Mouse (Mus musculus) CH12.LX (cell line): ENCODE results near the gene Pkp4. TPM values are rescaled to one million over a fixed set of nuclear protein-coding genes. Genes with fewer than 3 reads are reported as not detected.

ENCODE experiments used
- DNase-seq: peaks from one replicate; pipeline ENCODE4 v3.0.0-alpha.2; 2013; ENCODE audit errors: extremely low read depth
- H3K27ac ChIP-seq: 2 replicates; pipeline ENCODE4 v1.5.1; 2012; ENCODE audit warnings: low read depth, mild to moderate bottlenecking, control low read depth, moderate library complexity; ENCODE audit not compliant: insufficient read depth
- H3K27me3 ChIP-seq: replicated peaks from 2 replicates; pipeline ENCODE3; 2012; ENCODE audit warnings: inconsistent platforms
- H3K36me3 ChIP-seq, 2 experiments: replicated peaks in 1 of 2; 2 replicates each; pipeline versions ENCODE3 to v1.6.1; 2012; ENCODE audit warnings: inconsistent platforms in 1 of 2, low read length in 1 of 2, mild to moderate bottlenecking in 1 of 2, mixed read lengths in 1 of 2, moderate library complexity in 1 of 2; ENCODE audit not compliant: control insufficient read depth in 1 of 2, insufficient read depth in 1 of 2
- H3K4me1 ChIP-seq, 2 experiments: 2 replicates each; pipeline ENCODE4 v1.6.1; 2012; ENCODE audit warnings: inconsistent platforms in 1 of 2, moderate library complexity in 1 of 2; ENCODE audit not compliant: insufficient read depth in 2 of 2, control insufficient read depth in 1 of 2
- H3K4me2 ChIP-seq: 2 replicates; pipeline ENCODE4 v1.6.1; 2012; ENCODE audit warnings: low read depth, mild to moderate bottlenecking, control low read depth; ENCODE audit not compliant: poor library complexity, insufficient read depth, severe bottlenecking
- H3K4me3 ChIP-seq, 3 experiments: fragments of 150-350 bp in 1 of 3; sonication (generic) in 1 of 3; replicated peaks in 1 of 3; 2 replicates each; pipeline versions ENCODE3 to v1.5.1; 2011 to 2012; ENCODE audit warnings: low read depth in 2 of 3, low read length in 2 of 3, mild to moderate bottlenecking in 2 of 3, moderate library complexity in 2 of 3, control low read depth in 1 of 3, improper control_type of control experiment in 1 of 3, inconsistent platforms in 1 of 3, mixed read lengths in 1 of 3; ENCODE audit not compliant: poor library complexity in 1 of 3
- H3K79me2 ChIP-seq: replicated peaks from 2 replicates; pipeline ENCODE4 v1.6.1; 2012; ENCODE audit warnings: mild to moderate bottlenecking, moderate library complexity; ENCODE audit not compliant: control insufficient read depth, poor library complexity, insufficient read depth, severe bottlenecking; ENCODE audit errors: extremely low read depth
- H3K9ac ChIP-seq: 2 replicates; pipeline ENCODE4 v1.6.1; 2012; ENCODE audit warnings: low read depth, mild to moderate bottlenecking, control low read depth, moderate library complexity; ENCODE audit not compliant: insufficient read depth
- H3K9me3 ChIP-seq: replicated peaks from 2 replicates; pipeline ENCODE3; 2012; ENCODE audit warnings: low read length, inconsistent platforms, mixed read lengths
- BHLHE40 ChIP-seq: IDR thresholded peaks from 2 replicates; pipeline ENCODE4 v1.6.1; 2011; ENCODE audit warnings: mild to moderate bottlenecking, low read depth, low read length, improper control_type of control experiment
- CHD1 ChIP-seq: IDR thresholded peaks from 2 replicates; pipeline ENCODE4 v1.6.1; 2012; ENCODE audit warnings: low read depth, low read length, improper control_type of control experiment, inconsistent platforms
- CHD2 ChIP-seq: IDR thresholded peaks from 2 replicates; pipeline ENCODE4 v1.6.1; 2011; ENCODE audit warnings: low read length, improper control_type of control experiment
- CTCF ChIP-seq, 2 experiments: IDR thresholded peaks in 1 of 2; conservative IDR thresholded peaks in 1 of 2; 2 replicates each; pipeline ENCODE4 v1.5.1; 2011 to 2012; ENCODE audit warnings: low read depth in 2 of 2, low read length in 2 of 2, improper control_type of control experiment in 1 of 2, inconsistent platforms in 1 of 2, mild to moderate bottlenecking in 1 of 2, moderate library complexity in 1 of 2
- E2F4 ChIP-seq: IDR thresholded peaks from 2 replicates; pipeline ENCODE4 v1.6.1; 2011; ENCODE audit warnings: low read depth, low read length, improper control_type of control experiment; ENCODE audit not compliant: insufficient replicate concordance
- EP300 ChIP-seq: IDR thresholded peaks from 2 replicates; pipeline ENCODE4 v1.6.1; 2011; ENCODE audit warnings: low read length, improper control_type of control experiment
- ETS1 ChIP-seq: conservative IDR thresholded peaks from 2 replicates; pipeline ENCODE4 v1.6.1; 2012; ENCODE audit warnings: low read depth, mild to moderate bottlenecking, inconsistent platforms, low read length, improper control_type of control experiment, moderate library complexity
- HCFC1 ChIP-seq: IDR thresholded peaks from 2 replicates; pipeline ENCODE4 v1.6.1; 2012; ENCODE audit warnings: low read depth, mild to moderate bottlenecking, inconsistent platforms, low read length, improper control_type of control experiment
- IRF4 ChIP-seq: IDR thresholded peaks from 2 replicates; pipeline ENCODE4 v1.6.1; 2014; ENCODE audit warnings: low read depth, mild to moderate bottlenecking, inconsistent platforms, low read length, improper control_type of control experiment
- JUN ChIP-seq: IDR thresholded peaks from 2 replicates; pipeline ENCODE4 v1.6.1; 2011; ENCODE audit warnings: low read depth, mild to moderate bottlenecking, low read length, improper control_type of control experiment, moderate library complexity; ENCODE audit not compliant: insufficient read depth
- JUND ChIP-seq: conservative IDR thresholded peaks from 2 replicates; pipeline ENCODE4 v1.6.1; 2011; ENCODE audit warnings: low read depth, low read length, improper control_type of control experiment
- MAX ChIP-seq: IDR thresholded peaks from 2 replicates; pipeline ENCODE4 v1.6.1; 2011; ENCODE audit warnings: low read length, improper control_type of control experiment
- MYC ChIP-seq: IDR thresholded peaks from 2 replicates; pipeline ENCODE4 v1.6.1; 2011; ENCODE audit warnings: low read depth, mild to moderate bottlenecking, improper control_type of control experiment, low read length
- NRF1 ChIP-seq: IDR thresholded peaks from 2 replicates; pipeline ENCODE4 v1.6.1; 2014; ENCODE audit warnings: low read depth, mild to moderate bottlenecking, inconsistent platforms, low read length, improper control_type of control experiment, moderate library complexity
- PAX5 ChIP-seq: IDR thresholded peaks from 2 replicates; pipeline ENCODE4 v1.6.1; 2012; ENCODE audit warnings: low read length, inconsistent platforms, mixed read lengths
- POLR2AphosphoS2 ChIP-seq: IDR thresholded peaks from 2 replicates; pipeline ENCODE4 v1.6.1; 2011; ENCODE audit warnings: low read depth, low read length, improper control_type of control experiment
- RAD21 ChIP-seq: IDR thresholded peaks from 2 replicates; pipeline ENCODE4 v1.6.1; 2011; ENCODE audit warnings: low read depth, mild to moderate bottlenecking, low read length, improper control_type of control experiment, moderate library complexity
- RCOR1 ChIP-seq: conservative IDR thresholded peaks from 2 replicates; pipeline ENCODE4 v1.6.1; 2012; ENCODE audit warnings: low read depth, mild to moderate bottlenecking, inconsistent platforms, low read length, improper control_type of control experiment
- SIN3A ChIP-seq: IDR thresholded peaks from 2 replicates; pipeline ENCODE4 v1.6.1; 2012; ENCODE audit warnings: low read length, improper control_type of control experiment, inconsistent platforms
- SMC3 ChIP-seq: IDR thresholded peaks from 2 replicates; pipeline ENCODE4 v1.6.1; 2011; ENCODE audit warnings: low read depth, low read length, improper control_type of control experiment
- TCF12 ChIP-seq: IDR thresholded peaks from 2 replicates; pipeline ENCODE4 v1.6.1; 2014; ENCODE audit warnings: low read depth, mild to moderate bottlenecking, inconsistent platforms, low read length, improper control_type of control experiment
- USF2 ChIP-seq: conservative IDR thresholded peaks from 2 replicates; pipeline ENCODE4 v1.6.1; 2011; ENCODE audit warnings: low read depth, low read length, improper control_type of control experiment
- ZC3H11A ChIP-seq: IDR thresholded peaks from 2 replicates; pipeline ENCODE4 v1.6.1; 2012; ENCODE audit warnings: low read depth, mild to moderate bottlenecking, inconsistent platforms, low read length, improper control_type of control experiment
- ZKSCAN1 ChIP-seq: IDR thresholded peaks from 2 replicates; pipeline ENCODE4 v1.6.1; 2012; ENCODE audit warnings: low read depth, inconsistent platforms, low read length, improper control_type of control experiment, borderline replicate concordance
- dilution Hi-C: fragments of 300-500 bp; cut with MboI; formaldehyde crosslinking; loops from 2 replicates; pipeline ENCODE4 v1.14.3; 2020; ENCODE audit warnings: low sequenced_read_pairs; ENCODE audit not compliant: extremely low pct_unique_long_range_greater_than_20kb, extremely low pct_ligation_motif_present
- in situ Hi-C: fragments of 300-500 bp; cut with MboI; formaldehyde crosslinking; loops from 3 replicates; pipeline ENCODE4 v1.14.3; 2019; ENCODE audit warnings: low sequenced_read_pairs, low pct_ligation_motif_present, low pct_unique_long_range_greater_than_20kb, mixed read lengths
- polyA plus RNA-seq: library from polyadenylated mRNA; unstranded; fragments of >175 nt; gene quantifications from 2 replicates; pipeline ENCODE4 v1.2.1, GENCODE M21; 2012; ENCODE audit warnings: low read depth; ENCODE audit not compliant: insufficient read length
- total RNA-seq, 2 experiments: library from RNA; depleted of rRNA; stranded (reverse); fragments of 300-350 nt in 1 of 2; fragments of >200 nt in 1 of 2; gene quantifications; 2 replicates each; pipeline ENCODE4 v1.2.3; 2012 to 2014

Gene Pkp4
- total and polyA plus RNA-seq, 3 experiments = not detected

- H3K4me1 ChIP-seq = no peaks in the 10 kb centered on the region
- no peak overlapping the region for H3K9ac ChIP-seq
- no peaks in the 10 kb centered on the region for H3K36me3 ChIP-seq
- dilution Hi-C loops = no loop called here
- in situ Hi-C loops = no loop called here
- peaks cover 75% of the 10 kb centered on the region for H3K9me3 ChIP-seq
- TF ChIP-seq RAD21 (no peak), PAX5 (no peak), NRF1 (no peak), ETS1 (no peak), JUN (no peak), BHLHE40 (no peak)
- H3K4me2 ChIP-seq = no peak overlapping the region
- no peaks in the 10 kb centered on the region for H3K27me3 ChIP-seq
- H3K79me2 ChIP-seq = no peaks in the 10 kb centered on the region
- no peak overlapping the region for H3K27ac ChIP-seq
- H3K4me3 ChIP-seq = no peak overlapping the region
- DNase-seq = no peak
Observed at GRCm38 (mm10) chr2:59178960-59179359, 18.3 kb downstream of the Pkp4 start.

- no peaks in the 10 kb centered on the region for H3K79me2 ChIP-seq
- H3K27me3 ChIP-seq = no peaks in the 10 kb centered on the region
- no peaks in the 10 kb centered on the region for H3K36me3 ChIP-seq
- H3K9me3 ChIP-seq = peaks cover 72% of the 10 kb centered on the region
- no peak overlapping the region for H3K9ac ChIP-seq
- H3K4me2 ChIP-seq = no peak overlapping the region
- H3K4me3 ChIP-seq = no peak overlapping the region
- TF ChIP-seq ZC3H11A = no peak
- TF ChIP-seq MAX = no peak
- dilution Hi-C loops = no loop called here
- no peak overlapping the region for H3K27ac ChIP-seq
- H3K4me1 ChIP-seq = no peaks in the 10 kb centered on the region
- DNase-seq = no peak
- in situ Hi-C loops = no loop called here
Observed at GRCm38 (mm10) chr2:59179487-59179886, 18.8 kb downstream of the Pkp4 start.

DNA sequence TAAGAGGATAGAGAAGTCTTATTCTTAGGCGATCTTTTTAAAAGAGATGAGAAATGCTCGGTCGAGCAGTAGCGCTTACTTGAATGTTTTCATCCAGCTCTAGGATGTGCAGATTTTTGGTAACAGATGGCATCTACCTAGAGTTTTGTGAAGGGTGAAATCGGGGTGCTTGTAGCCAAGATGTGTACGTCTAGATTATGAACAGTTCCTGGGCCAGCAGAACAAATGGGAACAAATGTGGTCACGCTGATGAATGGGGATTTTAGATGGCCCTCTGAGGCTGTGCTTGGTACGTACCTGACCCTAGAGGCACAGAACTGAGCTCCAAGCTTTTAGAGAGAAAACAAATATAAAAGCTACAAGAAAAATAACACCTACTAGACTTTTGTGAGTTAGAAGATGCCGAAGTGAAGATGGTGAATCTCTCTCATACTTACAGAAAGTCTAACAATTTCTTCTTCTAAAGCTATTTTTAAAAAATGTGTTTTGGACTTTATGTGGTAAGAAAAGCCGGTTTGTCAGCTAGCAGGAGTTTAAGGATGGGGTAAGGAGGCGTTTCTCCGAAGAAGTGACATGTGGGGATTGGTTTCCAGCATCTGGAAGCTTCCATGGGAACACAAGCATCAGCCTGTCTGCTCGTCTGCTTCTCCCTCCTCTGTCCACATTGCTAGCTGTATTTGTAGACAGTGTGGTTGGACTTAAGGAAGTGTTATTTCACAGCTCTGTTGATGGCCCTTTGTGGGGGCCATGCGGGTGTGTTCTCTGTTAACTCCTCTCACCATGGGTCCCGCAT is 20.9 kb downstream of the Pkp4 start:
- no peak overlapping the region for H3K27ac ChIP-seq
- H3K36me3 ChIP-seq = no peaks in the 10 kb centered on the region
- DNase-seq = no peak
- H3K27me3 ChIP-seq = no peaks in the 10 kb centered on the region
- no peaks in the 10 kb centered on the region for H3K4me1 ChIP-seq
- H3K4me3 ChIP-seq = no peak overlapping the region
- H3K9me3 ChIP-seq = peaks cover 63% of the 10 kb centered on the region
- TF ChIP-seq SIN3A (no peak), JUN (no peak), CTCF (conservative IDR thresholded peaks at IDR 0.05 in 1 of 2, IDR thresholded peaks at IDR 0.05 in 1 of 2; ENCODE audit: low read depth in 2 of 2, low read length in 2 of 2) (no peak), ZKSCAN1 (no peak), CHD2 (no peak), POLR2AphosphoS2 (no peak), TCF12 (no peak), USF2 (no peak), E2F4 (no peak), NRF1 (no peak), JUND (no peak), EP300 (no peak), IRF4 (no peak), MYC (no peak), ZC3H11A (no peak), HCFC1 (no peak), RCOR1 (no peak), CHD1 (no peak), PAX5 (no peak), SMC3 (no peak)
- H3K79me2 ChIP-seq = no peaks in the 10 kb centered on the region
- dilution Hi-C loops = no loop called here
- no peak overlapping the region for H3K9ac ChIP-seq
- in situ Hi-C loops = no loop called here
- no peak overlapping the region for H3K4me2 ChIP-seq
